Mouse (Mus musculus) liver, adult (tissue): Measurements from ENCODE around the gene Sphk1.

Experiments
- GATA4 ChIP-seq: IDR thresholded peaks from 2 replicates; pipeline ENCODE4 v1.6.1; 2014; ENCODE audit warnings: mild to moderate bottlenecking, low read length; ENCODE audit not compliant: insufficient replicate concordance

The Sphk1 gene

DNA sequence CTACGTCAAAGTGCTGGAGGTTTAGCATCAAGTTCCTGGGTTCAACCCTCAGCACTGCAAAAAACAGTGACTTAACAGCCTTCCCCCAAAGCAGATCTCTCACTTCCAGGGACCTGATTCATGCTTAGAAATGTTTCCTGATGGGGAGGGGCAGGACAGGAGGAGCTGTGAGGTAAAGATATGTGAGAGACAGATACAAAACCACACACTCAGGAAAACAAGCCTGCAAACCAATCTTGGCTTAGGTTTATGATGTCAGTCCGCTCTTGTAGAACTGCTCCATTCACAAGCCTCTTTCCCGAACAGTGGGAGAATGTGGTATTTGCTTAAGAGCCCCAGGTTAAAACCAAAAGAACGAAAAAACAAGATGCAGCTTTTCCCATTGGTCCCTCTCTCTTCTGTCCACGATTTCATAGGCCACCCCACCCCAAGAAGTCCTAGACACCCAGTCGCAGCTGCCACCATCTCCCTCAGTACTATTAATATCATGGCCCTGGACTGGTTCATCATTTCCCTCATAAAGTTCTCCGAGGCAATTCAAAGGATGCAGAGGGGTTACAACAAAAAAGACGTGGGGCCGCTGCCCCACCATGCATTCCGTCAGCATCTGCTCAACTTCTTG lies 49.4 kb downstream of the Sphk1 start:
- no peak for TF ChIP-seq GATA4

DNA sequence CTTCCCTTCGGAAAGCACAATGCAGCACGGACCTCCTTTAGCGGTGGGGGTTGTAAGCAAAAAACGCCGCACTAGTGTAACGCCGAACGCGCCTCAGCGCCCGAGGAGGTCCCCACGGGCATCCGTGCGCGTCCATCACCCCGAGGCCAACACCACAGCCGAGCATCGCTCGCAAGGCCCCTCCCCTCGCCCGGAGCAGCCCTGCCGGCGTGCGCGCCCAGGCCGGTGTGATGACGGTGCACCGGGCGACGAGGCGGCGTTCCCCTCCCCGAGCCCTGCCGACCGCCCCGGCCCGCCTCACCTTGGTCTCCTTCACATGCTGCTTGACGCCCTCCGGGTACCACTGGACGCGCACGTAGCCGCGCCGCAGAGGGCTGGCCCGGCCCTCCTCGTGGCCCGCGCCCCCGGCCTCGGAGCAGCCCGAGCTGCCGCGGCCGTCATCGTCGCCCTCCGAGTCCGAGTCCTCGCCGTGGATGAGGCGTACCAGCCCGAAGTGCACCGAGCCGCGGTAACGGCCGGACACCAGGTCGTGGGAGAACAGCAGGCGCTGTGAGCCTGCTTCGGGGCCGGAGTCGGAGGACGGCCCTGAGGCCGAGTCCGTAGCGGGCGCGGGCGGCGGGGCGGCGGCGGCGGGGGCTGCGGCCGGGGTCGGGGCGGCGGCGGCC lies 50.1 kb downstream of the Sphk1 start:
- TF ChIP-seq GATA4: no peak

GRCm38 (mm10) chr11:116581376-116581814 lies 50.7 kb downstream of the Sphk1 start, which contains the start of gene Ube2o:
Gene Ube2o (minus strand): TSS chr11:116581447.
- no peak for TF ChIP-seq GATA4

- no peak for TF ChIP-seq GATA4
Measured at GRCm38 (mm10) chr11:116585682-116586081, 55.0 kb downstream of the Sphk1 start.
